Mouse (Mus musculus): Measurements from ENCODE around the gene Chkb.

- TF ChIP-seq CTCF (conservative IDR thresholded peaks at IDR 0.05 in 1 of 2, IDR thresholded peaks at IDR 0.05 in 1 of 2; ENCODE audit: low read depth in 2 of 2, low read length in 2 of 2): no peak
- TF ChIP-seq ZMIZ1 (IDR thresholded peaks at IDR 0.05; ENCODE audit: low read depth, low read length): no peak
- no peak for TF ChIP-seq JUND (conservative IDR thresholded peaks at IDR 0.05; ENCODE audit: low read depth, low read length)
- no peak for TF ChIP-seq GABPA (IDR thresholded peaks at IDR 0.05; ENCODE audit: insufficient replicate concordance, low read depth, low read length)
- TF ChIP-seq USF1 (IDR thresholded peaks at IDR 0.05; ENCODE audit: low read depth, low read length): no peak
- no peak for TF ChIP-seq RCOR1 (conservative IDR thresholded peaks at IDR 0.05; ENCODE audit: low read depth, low read length)
- no peak for TF ChIP-seq HCFC1 (IDR thresholded peaks at IDR 0.05; ENCODE audit: low read depth, low read length)
- no peak for TF ChIP-seq POLR2A (IDR thresholded peaks at IDR 0.05; ENCODE audit: low read depth, low read length)
- TF ChIP-seq USF2 (conservative IDR thresholded peaks at IDR 0.05; ENCODE audit: low read depth, low read length): no peak
- TF ChIP-seq POLR2AphosphoS2 (IDR thresholded peaks at IDR 0.05; ENCODE audit: low read depth, low read length): no peak
- no peak for TF ChIP-seq EP300 (IDR thresholded peaks at IDR 0.05; ENCODE audit: low read length)
- no peak for TF ChIP-seq TCF12 (IDR thresholded peaks at IDR 0.05; ENCODE audit: low read depth, low read length)
- no peak for TF ChIP-seq NELFE (IDR thresholded peaks at IDR 0.05; ENCODE audit: low read depth, low read length)
Measured at GRCm38 (mm10) chr15:89425711-89426121, 4.0 kb downstream of the Chkb start, which contains the start of gene Cpt1b.

Measured in CH12.LX (cell line).